In the genomic region with DNA sequence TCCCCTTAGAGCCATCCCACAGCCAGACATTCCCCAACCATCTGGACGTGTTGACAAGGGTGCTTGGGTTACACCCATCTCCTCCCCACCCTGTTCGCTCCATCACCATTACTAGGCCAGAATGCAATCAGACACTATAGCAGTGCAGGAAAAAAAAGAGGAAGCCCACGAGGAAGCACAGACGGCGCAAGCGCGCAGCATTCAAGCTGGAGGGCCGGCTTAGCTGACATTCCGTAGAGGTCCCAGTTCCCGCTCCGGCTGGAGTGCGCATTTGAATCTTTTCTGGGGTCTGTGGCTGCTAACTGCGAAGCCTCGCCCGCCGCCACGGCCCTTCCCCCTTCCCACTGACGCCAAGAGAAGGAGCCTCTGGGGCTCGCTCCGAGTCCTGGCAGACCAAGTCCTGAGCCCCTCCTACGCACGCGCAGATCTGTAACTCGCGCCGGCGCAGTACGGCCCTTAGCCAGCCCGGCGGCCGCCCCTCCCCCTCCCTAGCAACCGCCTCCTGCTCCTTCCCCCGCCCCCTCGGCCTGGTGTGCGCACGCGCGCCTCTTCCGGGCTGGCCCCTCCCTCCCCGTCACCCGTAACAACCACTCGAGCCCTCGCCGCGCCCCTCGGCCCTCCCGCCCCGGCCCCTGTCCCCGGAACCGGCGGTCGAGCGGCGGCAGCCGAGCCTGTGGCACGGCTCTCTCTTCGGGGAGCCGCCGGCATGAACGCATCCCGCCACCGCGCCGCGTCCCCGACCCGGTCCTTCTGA, we compare ENCODE assay signal across 7 mouse cellular contexts. TPM values are rescaled to one million over a fixed set of nuclear protein-coding genes. Genes with fewer than 3 reads are reported as not detected.
DNase-seq lines count a peak whose midpoint lies in the region; ATAC-seq and TF ChIP-seq lines count a peak whose summit lies in the region.

A gene (plus strand): TSS at position 577 of the 754 bp plus-strand sequence.

- peak; percentile 58 for TF ChIP-seq POLR2A in small intestine, adult 2 months (IDR thresholded peaks at IDR 0.05; ENCODE audit: low read depth, low read length)

- H3K9ac ChIP-seq in intestine, postnatal 0 days (ENCODE audit: low read depth, low read length): peak within 1 kb of the TSS; percentile 90
- H3K9ac ChIP-seq in midbrain, embryonic 12.5 days (replicated peaks): peak within 1 kb of the TSS; percentile 76

- H3K27me3 ChIP-seq in intestine, postnatal 0 days (replicated peaks; ENCODE audit: control insufficient read depth, insufficient read depth, low read length): no peaks in the 10 kb centered on the region
- no peaks in the 10 kb centered on the region for H3K27me3 ChIP-seq in midbrain, embryonic 12.5 days
- H3K27me3 ChIP-seq in small intestine, adult 2 months (ENCODE audit: control insufficient read depth, insufficient read depth, low read length): no peaks in the 10 kb centered on the region

- peak within 1 kb of the TSS; percentile 92 for H3K4me2 ChIP-seq in intestine, postnatal 0 days (replicated peaks; ENCODE audit: low read depth)
- H3K4me2 ChIP-seq in midbrain, embryonic 12.5 days (replicated peaks): peak within 1 kb of the TSS; percentile 81

- peak within 1 kb of the TSS; percentile 93 for H3K27ac ChIP-seq in intestine, postnatal 0 days (ENCODE audit: low read depth, low read length)
- peak within 1 kb of the TSS; percentile 99 for H3K27ac ChIP-seq in midbrain, embryonic 12.5 days (replicated peaks)
- H3K27ac ChIP-seq in small intestine, adult 2 months (ENCODE audit: insufficient read depth, low read depth, low read length): peak within 1 kb of the TSS; percentile 93

- DNase-seq in adrenal gland, adult 8-10 months: peak; percentile 97
- peak; percentile 100 for DNase-seq in embryo, embryonic 9.5 days (ENCODE audit: extremely low spot score)
- DNase-seq in gonadal fat pad, adult 2 months (ENCODE audit: low read depth): no peak
- DNase-seq in left cerebral cortex, postnatal 4 days: peak; percentile 100

- H3K4me1 ChIP-seq in intestine, postnatal 0 days (replicated peaks; ENCODE audit: control insufficient read depth, insufficient read depth, low read length): peaks cover 5% of the 10 kb centered on the region; the same call in 1 of the 2 replicates
- H3K4me1 ChIP-seq in midbrain, embryonic 12.5 days: peaks cover 44% of the 10 kb centered on the region
- peaks cover 28% of the 10 kb centered on the region for H3K4me1 ChIP-seq in small intestine, adult 2 months (ENCODE audit: control insufficient read depth, insufficient read depth, insufficient read length, low read length)

- TF ChIP-seq CTCF in intestine, postnatal 0 days (IDR thresholded peaks at IDR 0.05; ENCODE audit: low read depth): no peak
- TF ChIP-seq CTCF in small intestine, adult 2 months (IDR thresholded peaks at IDR 0.05; ENCODE audit: extremely low read depth, insufficient read length, insufficient replicate concordance, low read depth, low read length): no peak; the same call in 1 of the 2 replicates

- no peaks in the 10 kb centered on the region for H3K9me3 ChIP-seq in intestine, postnatal 0 days (ENCODE audit: control insufficient read depth)
- no peaks in the 10 kb centered on the region for H3K9me3 ChIP-seq in midbrain, embryonic 12.5 days

- peak within 1 kb of the TSS; percentile 91 for H3K4me3 ChIP-seq in intestine, postnatal 0 days (ENCODE audit: low read depth, low read length)
- peak within 1 kb of the TSS; percentile 78 for H3K4me3 ChIP-seq in midbrain, embryonic 12.5 days
- H3K4me3 ChIP-seq in small intestine, adult 2 months (ENCODE audit: low read depth, low read length): peak within 1 kb of the TSS; percentile 74

- peak; percentile 87 for ATAC-seq in intestine, postnatal 0 days
- ATAC-seq in midbrain, embryonic 12.5 days (ENCODE audit: low FRiP score, low read depth): peak; percentile 95

- peaks cover 5% of the 10 kb centered on the region; the same call in 1 of the 2 replicates for H3K36me3 ChIP-seq in intestine, postnatal 0 days (ENCODE audit: control insufficient read depth, insufficient read depth)
- peaks cover 6% of the 10 kb centered on the region; the same call in 1 of the 2 replicates for H3K36me3 ChIP-seq in midbrain, embryonic 12.5 days
- peaks cover 12% of the 10 kb centered on the region for H3K36me3 ChIP-seq in small intestine, adult 2 months (ENCODE audit: control insufficient read depth, insufficient read depth, low read length)

- intact Hi-C loops in left cerebral cortex, postnatal 4 days (cut with DNase I): loop anchor here (5.0 kb wide), 1 partner anchor 58 kb away; no protein-coding TSS in a partner anchor

- WGBS in intestine, postnatal 0 days: under 1% methylated on average over 61 of the region's 67 CpGs
- WGBS in midbrain, embryonic 12.5 days: 2% methylated on average over 66 of the region's 67 CpGs
- WGBS in small intestine, adult 2 months: 1% methylated on average over 62 of the region's 67 CpGs

RNA-seq across cellular contexts. Expression of the gene that starts here (rescaled TPM):
- total RNA-seq in adrenal gland, adult 8-10 months (2022): 100 to 1,000 TPM; 138 to 170 (median 166) TPM
- polyA plus RNA-seq in gonadal fat pad, adult 2 months (2012; rRNA removed): 69.8 and 71.6 TPM in 2 replicates
- polyA plus RNA-seq in intestine, postnatal 0 days (2015; fragmentation: Nextera tagmentation; extraction: Ambion mirVana): 22.8 and 23.9 TPM in 2 replicates
- 100 to 1,000 TPM; 127 to 130 TPM for total RNA-seq in left cerebral cortex, postnatal 4 days (2021)
- 63.7 and 68.9 TPM in 2 replicates for polyA plus RNA-seq in midbrain, embryonic 12.5 days (2016; fragmentation: Nextera tagmentation; extraction: Ambion mirVana)
- polyA plus RNA-seq in small intestine, adult 2 months (2012; rRNA removed): 32.6 and 49.2 TPM in 2 replicates
